Mouse (Mus musculus): ENCODE results near the gene Usp48. TPM values are rescaled to one million over a fixed set of nuclear protein-coding genes. Genes with fewer than 3 reads are reported as not detected.

Usp48 gene
- polyA plus RNA-seq, 1 experiment from 2014 or later, result 62.9 TPM

- 74% methylated on average over 9 of the region's 9 CpGs for WGBS
These were observed 85.0 kb downstream of the Usp48 start for GRCm38 (mm10) chr4:137678568-137678967.

GRCm38 (mm10) chr4:137679979-137680550, 86.5 kb downstream of the Usp48 start:
- H3K27me3 ChIP-seq (ENCODE audit: insufficient read depth, low read length), result peaks cover 31% of the 10 kb centered on the region
- no peak for ATAC-seq (ENCODE audit: low FRiP score, low TSS enrichment)

More at GRCm38 (mm10) chr4:137678568-137678967, 85.0 kb downstream of the Usp48 start:
- no peak for ATAC-seq (ENCODE audit: low FRiP score, low TSS enrichment)
- Histone ChIP-seq H3K36me3 (ENCODE audit: insufficient read depth, low read length) (no peaks in the 10 kb centered on the region), H3K9ac (replicated peaks; ENCODE audit: low read length) (no peak overlapping the region), H3K4me2 (replicated peaks; ENCODE audit: low read depth, low read length) (no peak overlapping the region), H3K27ac (ENCODE audit: low read length) (no peak overlapping the region), H3K4me1 (ENCODE audit: insufficient read depth, low read length) (peaks cover 6% of the 10 kb centered on the region), H3K4me3 (ENCODE audit: low read length) (no peak overlapping the region), H3K9me3 (ENCODE audit: low read length) (no peaks in the 10 kb centered on the region), H3K27me3 (ENCODE audit: insufficient read depth, low read length) (peaks cover 31% of the 10 kb centered on the region)

GRCm38 (mm10) chr4:137680721-137681120, 87.2 kb downstream of the Usp48 start:
- no peak for ATAC-seq (ENCODE audit: low FRiP score, low TSS enrichment)
- Histone ChIP-seq H3K27me3 (ENCODE audit: insufficient read depth, low read length) (peaks cover 31% of the 10 kb centered on the region), H3K4me3 (ENCODE audit: low read length) (no peak overlapping the region), H3K9me3 (ENCODE audit: low read length) (no peaks in the 10 kb centered on the region), H3K4me1 (ENCODE audit: insufficient read depth, low read length) (peaks cover 6% of the 10 kb centered on the region), H3K27ac (ENCODE audit: low read length) (no peak overlapping the region), H3K4me2 (replicated peaks; ENCODE audit: low read depth, low read length) (no peak overlapping the region), H3K9ac (replicated peaks; ENCODE audit: low read length) (no peak overlapping the region), H3K36me3 (ENCODE audit: insufficient read depth, low read length) (no peaks in the 10 kb centered on the region)
- WGBS, result 30% methylated on average over 7 of the region's 7 CpGs

More at GRCm38 (mm10) chr4:137679979-137680550, 86.5 kb downstream of the Usp48 start:
- 86% methylated on average over 2 of the region's 2 CpGs for WGBS
- no peak overlapping the region for H3K9ac ChIP-seq (replicated peaks; ENCODE audit: low read length)
- H3K36me3 ChIP-seq (ENCODE audit: insufficient read depth, low read length), result no peaks in the 10 kb centered on the region
- H3K4me1 ChIP-seq (ENCODE audit: insufficient read depth, low read length), result peaks cover 6% of the 10 kb centered on the region
- H3K9me3 ChIP-seq (ENCODE audit: low read length), result no peaks in the 10 kb centered on the region
- H3K4me3 ChIP-seq (ENCODE audit: low read length), result no peak overlapping the region
- H3K27ac ChIP-seq (ENCODE audit: low read length), result no peak overlapping the region
- H3K4me2 ChIP-seq (replicated peaks; ENCODE audit: low read depth, low read length), result no peak overlapping the region

GRCm38 (mm10) chr4:137681408-137682104, 88.0 kb downstream of the Usp48 start:
- 4% methylated on average over 52 of the region's 52 CpGs for WGBS
- peak overlapping the region; percentile 39 for H3K4me3 ChIP-seq (ENCODE audit: low read length)
- peak overlapping the region; percentile 36; the same call in 1 of the 2 replicates for H3K9ac ChIP-seq (replicated peaks; ENCODE audit: low read length)
- H3K4me2 ChIP-seq (replicated peaks; ENCODE audit: low read depth, low read length), result peak overlapping the region; percentile 57
- no peaks in the 10 kb centered on the region for H3K9me3 ChIP-seq (ENCODE audit: low read length)
- H3K27ac ChIP-seq (ENCODE audit: low read length), result no peak overlapping the region
- ATAC-seq (ENCODE audit: low FRiP score, low TSS enrichment), result peak; percentile 10; the same call in 1 of the 2 replicates
- H3K4me1 ChIP-seq (ENCODE audit: insufficient read depth, low read length), result peaks cover 6% of the 10 kb centered on the region
- peaks cover 31% of the 10 kb centered on the region for H3K27me3 ChIP-seq (ENCODE audit: insufficient read depth, low read length)
- no peaks in the 10 kb centered on the region for H3K36me3 ChIP-seq (ENCODE audit: insufficient read depth, low read length)

GRCm38 (mm10) chr4:137682961-137683453, 89.5 kb downstream of the Usp48 start:
- H3K36me3 ChIP-seq (ENCODE audit: insufficient read depth, low read length), result no peaks in the 10 kb centered on the region
- H3K4me2 ChIP-seq (replicated peaks; ENCODE audit: low read depth, low read length), result no peak overlapping the region
- peaks cover 28% of the 10 kb centered on the region for H3K27me3 ChIP-seq (ENCODE audit: insufficient read depth, low read length)
- no peak overlapping the region for H3K9ac ChIP-seq (replicated peaks; ENCODE audit: low read length)
- H3K27ac ChIP-seq (ENCODE audit: low read length), result no peak overlapping the region
- no peak overlapping the region for H3K4me3 ChIP-seq (ENCODE audit: low read length)
- no peak for ATAC-seq (ENCODE audit: low FRiP score, low TSS enrichment)
- H3K4me1 ChIP-seq (ENCODE audit: insufficient read depth, low read length), result peaks cover 6% of the 10 kb centered on the region
- H3K9me3 ChIP-seq (ENCODE audit: low read length), result no peaks in the 10 kb centered on the region
- 43% methylated on average over 7 of the region's 7 CpGs for WGBS

- peaks cover 6% of the 10 kb centered on the region for H3K4me1 ChIP-seq (ENCODE audit: insufficient read depth, low read length)
- no peaks in the 10 kb centered on the region for H3K36me3 ChIP-seq (ENCODE audit: insufficient read depth, low read length)
- H3K4me2 ChIP-seq (replicated peaks; ENCODE audit: low read depth, low read length), result no peak overlapping the region
- no peak overlapping the region for H3K4me3 ChIP-seq (ENCODE audit: low read length)
- H3K9ac ChIP-seq (replicated peaks; ENCODE audit: low read length), result no peak overlapping the region
- WGBS, result 31% methylated on average over 9 of the region's 9 CpGs
- no peak for ATAC-seq (ENCODE audit: low FRiP score, low TSS enrichment)
- H3K27ac ChIP-seq (ENCODE audit: low read length), result no peak overlapping the region
- peaks cover 27% of the 10 kb centered on the region for H3K27me3 ChIP-seq (ENCODE audit: insufficient read depth, low read length)
- no peaks in the 10 kb centered on the region for H3K9me3 ChIP-seq (ENCODE audit: low read length)
These were observed 91.3 kb downstream of the Usp48 start for GRCm38 (mm10) chr4:137684830-137685343.

- ATAC-seq (ENCODE audit: low FRiP score, low TSS enrichment), result no peak
- H3K27ac ChIP-seq (ENCODE audit: low read length), result no peak overlapping the region
- H3K9me3 ChIP-seq (ENCODE audit: low read length), result no peaks in the 10 kb centered on the region
- H3K4me2 ChIP-seq (replicated peaks; ENCODE audit: low read depth, low read length), result no peak overlapping the region
- peaks cover 6% of the 10 kb centered on the region for H3K4me1 ChIP-seq (ENCODE audit: insufficient read depth, low read length)
- H3K27me3 ChIP-seq (ENCODE audit: insufficient read depth, low read length), result peaks cover 13% of the 10 kb centered on the region
- no peaks in the 10 kb centered on the region for H3K36me3 ChIP-seq (ENCODE audit: insufficient read depth, low read length)
- no peak overlapping the region for H3K9ac ChIP-seq (replicated peaks; ENCODE audit: low read length)
- WGBS, result 65% methylated on average over 5 of the region's 5 CpGs
- no peak overlapping the region for H3K4me3 ChIP-seq (ENCODE audit: low read length)
These were observed 92.7 kb downstream of the Usp48 start for GRCm38 (mm10) chr4:137686303-137686702.

- H3K4me1 ChIP-seq (ENCODE audit: insufficient read depth, low read length), result no peaks in the 10 kb centered on the region
- no peak overlapping the region for H3K4me3 ChIP-seq (ENCODE audit: low read length)
- no peak overlapping the region for H3K27ac ChIP-seq (ENCODE audit: low read length)
- H3K9me3 ChIP-seq (ENCODE audit: low read length), result no peaks in the 10 kb centered on the region
- ATAC-seq (ENCODE audit: low FRiP score, low TSS enrichment), result no peak
- peaks cover 2% of the 10 kb centered on the region for H3K27me3 ChIP-seq (ENCODE audit: insufficient read depth, low read length)
- H3K36me3 ChIP-seq (ENCODE audit: insufficient read depth, low read length), result no peaks in the 10 kb centered on the region
- no peak overlapping the region for H3K4me2 ChIP-seq (replicated peaks; ENCODE audit: low read depth, low read length)
- 36% methylated on average over 14 of the region's 14 CpGs for whole genome bisulfite sequencing
- H3K9ac ChIP-seq (replicated peaks; ENCODE audit: low read length), result no peak overlapping the region
These were observed 93.8 kb downstream of the Usp48 start for GRCm38 (mm10) chr4:137687234-137687825.

- Histone ChIP-seq H3K9me3 (ENCODE audit: low read length) (no peaks in the 10 kb centered on the region), H3K9ac (replicated peaks; ENCODE audit: low read length) (no peak overlapping the region), H3K4me3 (ENCODE audit: low read length) (no peak overlapping the region), H3K27ac (ENCODE audit: low read length) (no peak overlapping the region), H3K4me1 (ENCODE audit: insufficient read depth, low read length) (peaks cover 8% of the 10 kb centered on the region), H3K27me3 (ENCODE audit: insufficient read depth, low read length) (no peaks in the 10 kb centered on the region), H3K36me3 (ENCODE audit: insufficient read depth, low read length) (no peaks in the 10 kb centered on the region), H3K4me2 (replicated peaks; ENCODE audit: low read depth, low read length) (no peak overlapping the region)
- no peak for ATAC-seq (ENCODE audit: low FRiP score, low TSS enrichment)
- 77% methylated on average over 10 of the region's 10 CpGs for WGBS
These were observed 98.8 kb downstream of the Usp48 start for GRCm38 (mm10) chr4:137692107-137692902.
